Mouse (Mus musculus) splenic B cell, adult 2 months (primary cell): ENCODE results near the gene Kcnip1.

Source experiments
- DNase-seq: peaks from one replicate; pipeline ENCODE4 v3.0.0-alpha.2; 2011; ENCODE audit warnings: low read depth, low spot score
- H3K27me3 ChIP-seq: 2 replicates; pipeline ENCODE4 v1.6.1; 2012; ENCODE audit warnings: mild to moderate bottlenecking, low read length, moderate library complexity, mixed read lengths; ENCODE audit not compliant: control insufficient read depth, poor library complexity, insufficient read depth, severe bottlenecking
- H3K36me3 ChIP-seq: 2 replicates; pipeline ENCODE4 v1.6.1; 2012; ENCODE audit warnings: mild to moderate bottlenecking, low read length, moderate library complexity, mixed read lengths; ENCODE audit not compliant: control insufficient read depth, poor library complexity, insufficient read depth, severe bottlenecking

Gene Kcnip1

DNA sequence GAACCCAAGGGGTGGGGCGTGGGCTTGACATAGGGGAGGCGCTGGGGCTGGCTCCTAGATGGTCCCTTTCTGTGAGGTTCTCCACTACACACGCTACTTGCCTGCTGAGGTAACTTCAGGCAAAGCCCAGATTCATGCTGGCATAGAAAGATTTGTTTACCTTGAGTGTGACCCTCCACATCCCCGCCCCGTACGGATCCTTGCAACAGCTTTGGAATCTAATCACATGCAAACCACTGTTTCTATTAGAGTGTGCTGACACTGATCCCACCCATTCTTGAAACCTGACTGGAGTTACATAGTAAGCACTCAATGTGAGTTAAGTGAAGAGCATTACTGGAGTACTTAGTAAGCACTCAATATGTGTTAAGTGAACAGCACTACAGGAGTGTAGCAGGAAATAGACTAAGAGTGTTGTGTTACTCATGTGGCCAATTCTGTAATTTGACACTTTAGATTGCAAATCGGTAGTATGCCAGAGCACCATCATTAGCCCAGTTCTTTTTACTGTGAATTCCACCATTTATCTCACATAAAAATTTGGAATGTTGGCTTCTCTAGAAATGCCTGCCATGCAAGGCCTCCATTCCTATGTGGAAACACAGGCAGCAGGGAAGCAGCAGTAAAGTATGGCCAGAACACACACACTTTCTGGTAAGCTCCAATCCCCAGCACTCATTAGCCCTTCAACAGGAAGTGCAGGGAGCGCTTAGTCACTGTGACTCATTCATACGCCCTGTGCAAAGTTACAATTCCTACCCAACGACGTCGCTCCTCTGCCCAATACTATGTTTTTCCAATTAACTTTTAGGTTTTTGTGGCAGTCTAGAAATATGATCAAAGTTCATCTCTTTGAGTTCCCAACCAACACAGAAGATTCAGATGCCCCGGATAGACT is 332.7 kb downstream of the Kcnip1 start:
- Histone ChIP-seq H3K27me3 (no peaks in the 10 kb centered on the region), H3K36me3 (no peaks in the 10 kb centered on the region)
- no peak for DNase-seq

DNA sequence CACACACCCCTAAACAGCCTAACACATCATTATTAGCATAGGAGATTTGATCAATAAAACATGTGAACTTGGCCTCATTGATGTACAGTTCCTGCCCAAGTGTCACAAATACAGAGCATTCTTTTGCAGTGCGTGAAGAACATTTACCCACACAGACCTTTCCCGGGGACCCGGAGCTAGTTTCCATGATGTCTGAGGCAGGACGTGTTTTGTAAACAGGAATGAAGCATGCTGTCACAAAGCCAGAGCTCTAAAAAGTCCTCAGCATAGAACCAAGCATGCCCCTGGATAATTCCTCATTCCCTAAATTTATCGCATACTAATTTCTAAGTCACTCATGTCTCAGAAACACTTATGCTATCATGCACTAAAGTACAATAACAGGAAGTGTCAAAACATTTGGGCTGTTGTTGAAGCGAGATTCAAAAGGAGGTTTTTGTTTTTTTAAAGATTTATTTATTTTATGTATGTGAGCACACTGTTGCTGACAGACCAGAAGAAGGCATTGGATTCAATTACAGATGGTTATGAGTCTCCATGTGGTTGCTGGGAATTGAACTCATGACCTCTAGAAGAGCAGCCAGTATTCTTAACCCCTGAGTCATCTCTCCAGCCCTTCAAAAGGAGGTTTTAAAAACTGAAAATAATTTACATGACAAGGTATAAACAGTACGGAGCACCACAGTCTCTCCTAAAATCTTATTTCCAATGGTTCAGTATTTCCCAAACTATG is 336.9 kb downstream of the Kcnip1 start:
- H3K27me3 ChIP-seq, result no peaks in the 10 kb centered on the region
- no peak for DNase-seq
- no peaks in the 10 kb centered on the region for H3K36me3 ChIP-seq

DNA sequence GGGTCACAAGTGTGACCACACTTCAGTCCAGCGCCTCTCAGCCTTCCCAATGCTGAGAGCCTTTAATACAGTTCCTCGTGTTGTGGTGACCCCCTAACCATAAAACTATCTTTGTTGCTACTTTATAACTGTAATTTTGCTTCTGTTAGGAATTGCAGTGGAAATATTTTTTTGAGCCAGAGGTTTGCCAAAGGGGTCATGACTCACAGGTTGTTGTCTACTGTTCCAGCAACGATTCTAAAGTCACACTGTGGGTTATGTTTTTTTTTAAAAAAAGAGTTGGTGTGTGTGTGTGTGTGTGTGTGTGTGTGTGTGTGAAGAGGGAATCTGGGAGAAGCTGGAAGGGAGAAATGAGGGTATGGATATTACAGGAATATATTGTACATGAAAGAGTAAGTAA is 337.7 kb downstream of the Kcnip1 start:
- no peak for DNase-seq
- H3K27me3 ChIP-seq, result no peaks in the 10 kb centered on the region
- H3K36me3 ChIP-seq, result no peaks in the 10 kb centered on the region

DNA sequence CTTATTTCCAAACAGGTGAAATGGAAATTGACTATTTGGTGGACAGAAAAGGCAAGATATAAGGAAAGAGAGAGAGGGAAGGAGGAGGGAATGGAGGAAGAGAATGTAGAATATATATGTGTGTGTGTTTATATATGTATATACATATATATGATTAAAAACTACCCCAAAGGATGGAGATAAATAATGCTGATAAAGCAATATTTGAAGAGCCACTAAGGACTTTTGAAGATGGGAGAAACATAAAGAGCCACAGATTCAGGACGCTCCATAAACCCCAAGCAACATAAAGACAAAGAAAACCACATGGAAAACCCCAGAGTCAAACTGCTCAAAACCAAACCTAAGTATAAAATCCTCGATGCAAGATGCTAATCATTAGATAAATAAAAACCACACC is 338.5 kb downstream of the Kcnip1 start:
- DNase-seq, result no peak
- H3K36me3 ChIP-seq, result no peaks in the 10 kb centered on the region
- H3K27me3 ChIP-seq, result no peaks in the 10 kb centered on the region

DNA sequence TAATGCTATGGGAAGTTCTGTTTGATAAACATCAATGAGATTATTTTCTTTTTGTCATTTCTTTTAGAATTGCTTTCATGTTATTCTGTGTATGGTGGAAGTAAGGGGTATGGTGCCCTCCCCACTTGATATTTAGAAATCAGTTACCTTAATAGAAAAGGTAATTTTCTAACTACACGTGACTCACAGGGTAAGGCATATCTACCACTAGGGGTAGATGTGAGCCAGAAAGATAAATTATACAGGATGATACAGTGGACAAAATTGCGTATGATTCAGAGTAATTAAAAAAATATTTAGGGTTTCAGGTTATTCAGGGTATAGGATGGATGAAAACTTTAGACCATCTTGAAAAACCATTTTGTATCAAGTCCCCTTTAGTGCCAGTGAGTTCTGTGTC is 343.6 kb downstream of the Kcnip1 start:
- DNase-seq, result no peak
- H3K36me3 ChIP-seq, result no peaks in the 10 kb centered on the region
- no peaks in the 10 kb centered on the region for H3K27me3 ChIP-seq

DNA sequence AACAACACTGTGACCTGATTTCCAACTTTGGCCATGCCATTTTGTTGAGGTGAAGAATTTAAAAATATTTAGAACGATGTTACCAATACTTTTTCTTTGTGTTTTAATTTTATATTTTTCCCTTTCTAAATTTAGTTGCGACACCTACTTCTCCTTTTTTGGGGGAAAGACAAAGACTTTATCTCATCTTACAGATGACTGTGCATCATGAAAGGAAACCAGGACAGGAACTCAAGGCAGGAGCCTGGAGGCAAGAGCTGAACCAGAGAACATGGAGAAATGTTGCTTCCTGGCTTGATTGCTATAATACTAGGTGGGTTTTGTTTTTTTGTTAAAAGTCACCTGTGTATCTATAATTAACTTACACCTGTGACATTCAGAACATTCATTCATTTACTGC is 355.8 kb downstream of the Kcnip1 start:
- Histone ChIP-seq H3K27me3 (no peaks in the 10 kb centered on the region), H3K36me3 (no peaks in the 10 kb centered on the region)
- DNase-seq, result no peak

DNA sequence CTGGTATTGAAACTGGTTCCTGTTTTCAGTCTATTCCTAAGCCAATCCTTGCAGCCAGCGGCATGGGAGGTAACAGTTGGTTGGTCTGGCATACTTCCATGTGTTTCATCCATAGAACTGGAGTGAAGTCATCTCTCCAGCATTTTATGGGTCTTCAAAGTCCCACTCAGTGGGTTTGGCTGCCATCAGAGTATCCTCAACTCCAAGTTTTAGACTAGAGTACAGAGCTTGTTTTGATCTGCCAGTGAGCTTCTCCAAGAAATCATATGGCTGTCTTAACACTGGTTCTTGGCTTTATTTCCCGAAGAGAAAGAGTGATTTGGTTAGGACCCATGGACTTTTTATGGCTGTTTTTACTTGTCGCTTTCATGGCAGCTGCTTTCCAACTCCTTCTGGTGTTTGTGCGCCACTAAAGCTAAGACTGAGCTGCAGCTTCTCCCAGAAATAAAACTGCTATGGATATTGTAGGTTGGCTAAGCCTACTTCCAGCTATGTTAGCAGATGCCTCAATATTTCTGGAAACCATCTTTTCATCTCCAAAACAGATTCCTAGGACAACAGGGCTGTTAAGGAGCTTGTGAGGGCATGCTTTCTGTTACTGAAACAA is 365.7 kb downstream of the Kcnip1 start:
- Histone ChIP-seq H3K27me3 (no peaks in the 10 kb centered on the region), H3K36me3 (no peaks in the 10 kb centered on the region)
- no peak for DNase-seq

DNA sequence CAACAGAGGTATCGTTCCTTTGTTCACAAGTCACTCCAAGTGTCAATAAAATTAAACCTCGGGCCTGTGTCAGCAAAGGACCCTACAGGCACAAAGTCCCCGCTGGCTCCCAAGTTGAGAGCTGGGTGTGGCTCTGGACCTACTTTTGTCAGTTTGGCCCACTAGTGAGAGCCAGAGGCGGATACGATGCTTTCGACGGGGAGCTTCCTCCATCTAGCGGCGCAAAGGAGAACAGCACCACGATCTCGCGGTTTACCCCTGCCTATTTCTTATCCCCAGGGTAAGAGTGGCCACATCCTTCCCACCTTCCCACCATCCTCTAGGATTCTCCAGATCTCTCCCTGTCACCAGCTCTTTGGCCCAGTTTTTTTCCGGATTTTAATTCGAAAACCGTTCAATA is 378.7 kb downstream of the Kcnip1 start:
- DNase-seq, result peak; percentile 18
- Histone ChIP-seq H3K27me3 (no peaks in the 10 kb centered on the region), H3K36me3 (no peaks in the 10 kb centered on the region)

DNA sequence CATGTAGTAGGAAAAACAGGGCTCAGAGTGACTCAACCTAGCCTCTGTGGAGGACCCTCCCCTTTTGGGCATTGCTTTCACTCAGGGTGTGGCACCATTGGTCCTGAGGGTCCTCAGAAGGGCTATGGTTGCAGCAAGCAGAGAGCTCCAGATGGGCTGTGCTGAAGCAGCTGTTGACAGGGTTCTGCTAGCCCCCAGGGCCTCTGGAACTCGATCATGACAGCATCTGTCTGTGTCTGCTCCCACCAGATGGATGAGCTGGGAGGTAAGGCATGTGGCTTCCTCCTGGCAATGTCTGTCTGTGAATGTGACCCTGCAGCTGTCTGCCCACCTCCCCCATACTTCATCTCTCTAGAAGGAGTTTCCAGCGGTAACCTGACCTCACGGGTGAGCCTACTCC is 385.2 kb downstream of the Kcnip1 start:
- DNase-seq, result no peak

DNA sequence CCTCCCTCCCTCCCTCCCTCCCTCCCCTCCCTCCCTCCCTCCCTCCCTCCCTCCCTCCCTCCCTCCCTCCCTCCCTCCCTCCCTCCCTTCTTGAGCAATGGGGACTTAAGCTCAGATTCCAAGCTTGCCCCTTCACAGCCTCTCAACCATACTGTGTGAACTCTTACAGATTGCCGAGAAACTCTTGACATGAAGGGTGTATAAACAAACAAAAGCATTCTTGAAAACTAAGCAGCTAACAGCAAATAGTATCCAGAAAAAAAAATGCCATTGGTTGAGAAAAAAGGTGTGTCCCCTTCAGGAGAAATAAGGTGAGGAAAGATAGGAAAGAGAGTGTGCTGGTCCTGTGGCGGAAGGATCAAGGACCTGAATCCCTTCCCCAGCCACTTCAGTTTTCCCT is 389.8 kb downstream of the Kcnip1 start:
- no peak for DNase-seq
- no peaks in the 10 kb centered on the region for H3K36me3 ChIP-seq

More for the DNA sequence above, 385.2 kb downstream of the Kcnip1 start:
- Histone ChIP-seq H3K36me3 (no peaks in the 10 kb centered on the region), H3K27me3 (no peaks in the 10 kb centered on the region)

DNA sequence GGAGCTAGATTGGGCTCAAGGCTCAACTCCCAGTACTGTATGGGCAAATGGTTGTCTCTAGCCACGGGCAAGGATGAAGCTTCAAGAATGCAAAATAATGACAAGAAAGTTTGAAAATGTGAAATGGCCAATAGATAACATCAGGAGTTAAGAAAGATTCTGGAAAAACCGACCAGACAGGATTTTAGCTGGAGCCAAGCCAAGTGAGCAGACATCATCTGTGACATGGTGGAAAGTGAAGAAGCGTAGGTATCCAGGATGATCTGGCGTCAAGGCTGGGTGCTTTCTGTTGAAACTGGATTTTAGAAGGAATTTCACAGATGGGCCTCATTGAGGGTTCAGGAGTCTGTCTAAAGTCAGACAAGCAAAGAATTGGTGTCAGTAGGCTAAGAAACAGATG is 394.0 kb downstream of the Kcnip1 start, which contains the start of gene D130052B06Rik:
D130052B06Rik (plus strand) TSS at position 317 of the 400 bp plus-strand sequence.
- Histone ChIP-seq H3K36me3 (no peaks in the 10 kb centered on the region), H3K27me3 (no peaks in the 10 kb centered on the region)
- no peak for DNase-seq

More for the DNA sequence above, 389.8 kb downstream of the Kcnip1 start:
- H3K27me3 ChIP-seq, result no peaks in the 10 kb centered on the region

DNA sequence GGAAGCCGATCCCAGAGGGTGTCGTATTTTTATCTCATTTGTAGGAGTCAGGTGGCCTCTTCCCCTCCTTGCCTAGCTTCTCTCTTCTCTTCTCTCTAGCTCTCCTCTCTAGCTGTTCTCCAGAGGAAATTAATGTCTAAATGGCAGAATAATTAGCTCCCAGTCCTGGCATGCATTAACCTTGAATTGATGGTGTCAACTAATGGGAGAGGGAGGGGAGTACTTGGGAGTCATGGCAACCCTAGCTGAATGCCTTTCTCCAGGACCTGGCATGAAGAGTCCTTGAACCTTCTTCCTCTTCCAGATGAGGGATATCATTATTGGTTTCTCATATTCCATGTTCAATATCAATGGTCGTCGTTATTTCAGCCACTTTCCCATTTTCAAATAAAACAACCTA is 396.3 kb downstream of the Kcnip1 start:
- DNase-seq, result no peak
- Histone ChIP-seq H3K27me3 (no peaks in the 10 kb centered on the region), H3K36me3 (no peaks in the 10 kb centered on the region)

DNA sequence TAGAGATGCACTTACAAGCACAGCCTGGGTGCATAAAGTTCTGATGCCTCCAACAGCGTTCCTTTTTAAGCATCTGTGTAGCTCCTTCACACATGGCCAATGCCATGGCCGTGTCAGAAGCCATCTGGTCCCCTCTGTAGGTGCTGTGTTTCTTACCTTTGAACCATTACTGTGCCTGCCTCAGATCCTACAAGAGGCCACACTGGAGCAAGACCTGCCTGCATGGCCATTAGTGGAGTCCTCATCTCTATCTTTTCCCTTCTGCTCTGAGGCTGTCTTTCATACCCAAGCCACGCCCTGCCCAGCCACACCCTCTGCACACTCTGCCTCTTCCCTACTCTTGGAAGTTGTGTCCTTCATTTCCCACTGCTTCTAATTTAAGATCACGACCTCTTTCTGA is 400.1 kb downstream of the Kcnip1 start:
- H3K36me3 ChIP-seq, result no peaks in the 10 kb centered on the region
- no peaks in the 10 kb centered on the region for H3K27me3 ChIP-seq
- no peak for DNase-seq

DNA sequence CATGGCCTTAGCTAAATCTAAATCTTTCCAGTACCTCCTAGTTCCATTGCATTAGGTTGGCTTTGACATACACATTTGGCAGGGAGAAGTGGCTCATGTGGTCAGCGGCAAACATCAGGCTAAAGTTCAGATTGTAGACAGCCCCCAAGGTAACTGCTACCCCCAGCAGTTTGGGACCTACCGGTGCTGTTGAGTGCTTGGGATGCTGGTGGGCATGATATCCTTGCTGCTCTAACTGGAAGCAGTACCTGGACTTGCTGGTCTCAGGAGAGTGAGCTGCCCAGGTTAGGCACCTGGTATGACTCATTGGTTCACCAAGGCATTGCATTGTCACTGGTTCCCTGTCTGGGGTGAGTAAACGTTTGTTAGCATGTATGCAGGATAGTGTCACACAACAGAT is 402.2 kb downstream of the Kcnip1 start:
- no peak for DNase-seq
- Histone ChIP-seq H3K36me3 (no peaks in the 10 kb centered on the region), H3K27me3 (no peaks in the 10 kb centered on the region)

DNA sequence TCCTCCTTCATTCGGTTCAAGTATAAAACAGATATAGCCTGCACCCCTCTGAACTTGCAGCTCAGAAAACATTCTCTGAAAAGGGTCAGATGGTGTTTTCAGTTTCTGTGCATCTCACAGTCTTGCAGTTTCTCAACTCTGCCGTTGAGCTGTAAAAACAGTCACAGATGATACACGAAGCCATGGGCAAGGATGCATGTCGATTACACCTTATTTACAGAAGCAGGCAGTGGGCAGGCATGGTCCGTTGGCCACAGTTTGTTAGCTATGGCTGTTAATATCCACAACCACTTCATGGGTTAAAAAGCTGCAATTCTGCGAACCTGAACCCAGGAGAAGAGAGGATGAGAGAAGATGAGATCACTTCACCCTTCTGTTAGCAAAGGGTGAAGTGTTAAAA is 406.3 kb downstream of the Kcnip1 start:
- Histone ChIP-seq H3K36me3 (no peaks in the 10 kb centered on the region), H3K27me3 (no peaks in the 10 kb centered on the region)
- DNase-seq, result no peak
